Mouse (Mus musculus): ENCODE measurements around the gene Ccdc33.
A peak's percentile ranks its signal among the peaks of the same experiment; 100 is the strongest.

The Ccdc33 gene

GRCm38 (mm10) chr9:58012486-58012885 lies 106.1 kb downstream of the Ccdc33 start:
- DNase-seq (ENCODE audit: extremely low read depth, low read depth), result no peak

GRCm38 (mm10) chr9:58011552-58011951 lies 107.1 kb downstream of the Ccdc33 start:
- no peak for DNase-seq (ENCODE audit: extremely low read depth, low read depth)

GRCm38 (mm10) chr9:58011027-58011426 lies 107.6 kb downstream of the Ccdc33 start:
- DNase-seq (ENCODE audit: extremely low read depth, low read depth), result no peak

- no peak for DNase-seq (ENCODE audit: extremely low read depth, low read depth)
These were observed 109.0 kb downstream of the Ccdc33 start for GRCm38 (mm10) chr9:58009588-58009987.

GRCm38 (mm10) chr9:58009015-58009362 lies 109.6 kb downstream of the Ccdc33 start:
- DNase-seq (ENCODE audit: extremely low read depth, low read depth), result no peak

GRCm38 (mm10) chr9:58008336-58009014 lies 110.1 kb downstream of the Ccdc33 start:
- DNase-seq (ENCODE audit: extremely low read depth, low read depth), result no peak

- no peak for DNase-seq (ENCODE audit: extremely low read depth, low read depth)
These were observed 112.7 kb downstream of the Ccdc33 start, which contains the start of gene Cyp11a1 for GRCm38 (mm10) chr9:58005753-58006461. Gene Cyp11a1 (plus strand): TSS chr9:58006411.

GRCm38 (mm10) chr9:58003272-58003671 lies 115.4 kb downstream of the Ccdc33 start:
- DNase-seq (ENCODE audit: extremely low read depth, low read depth), result no peak

- DNase-seq (ENCODE audit: extremely low read depth, low read depth), result no peak
These were observed 118.9 kb downstream of the Ccdc33 start for GRCm38 (mm10) chr9:57999676-58000075.

GRCm38 (mm10) chr9:57998685-57999084 lies 119.9 kb downstream of the Ccdc33 start:
- no peak for DNase-seq (ENCODE audit: extremely low read depth, low read depth)

GRCm38 (mm10) chr9:57998032-57998659 lies 120.5 kb downstream of the Ccdc33 start:
- DNase-seq (ENCODE audit: extremely low read depth, low read depth), result peak; percentile 42

GRCm38 (mm10) chr9:57997511-57998031 lies 121.1 kb downstream of the Ccdc33 start:
- no peak for DNase-seq (ENCODE audit: extremely low read depth, low read depth)

- no peak for DNase-seq (ENCODE audit: extremely low read depth, low read depth)
These were observed 123.3 kb downstream of the Ccdc33 start for GRCm38 (mm10) chr9:57995282-57995681.

- no peak for DNase-seq (ENCODE audit: extremely low read depth, low read depth)
These were observed 125.6 kb downstream of the Ccdc33 start for GRCm38 (mm10) chr9:57992781-57993591.

GRCm38 (mm10) chr9:57992060-57992459 lies 126.6 kb downstream of the Ccdc33 start:
- DNase-seq (ENCODE audit: extremely low read depth, low read depth), result no peak

- DNase-seq (ENCODE audit: extremely low read depth, low read depth), result no peak
These were observed 128.0 kb downstream of the Ccdc33 start for GRCm38 (mm10) chr9:57990438-57991110.

GRCm38 (mm10) chr9:57989309-57989708 lies 129.3 kb downstream of the Ccdc33 start:
- DNase-seq (ENCODE audit: extremely low read depth, low read depth), result no peak

- DNase-seq (ENCODE audit: extremely low read depth, low read depth), result no peak
These were observed 130.5 kb downstream of the Ccdc33 start for GRCm38 (mm10) chr9:57988098-57988497.

GRCm38 (mm10) chr9:57986293-57986692 lies 132.3 kb downstream of the Ccdc33 start:
- DNase-seq (ENCODE audit: extremely low read depth, low read depth), result no peak

GRCm38 (mm10) chr9:57985304-57985703 lies 133.3 kb downstream of the Ccdc33 start:
- DNase-seq (ENCODE audit: extremely low read depth, low read depth), result no peak

GRCm38 (mm10) chr9:57980570-57980969 lies 138.1 kb downstream of the Ccdc33 start:
- peak; percentile 37 for DNase-seq (ENCODE audit: extremely low read depth, low read depth)

Data from MEL-GATA-1-ER (cell line).